Mouse (Mus musculus) erythroblast, embryonic 14.5 days (primary cell): ENCODE data around the gene Ankrd66.

Experiments
- GATA1 ChIP-seq: IDR thresholded peaks from 2 replicates; pipeline ENCODE4 v1.6.1; 2012; ENCODE audit warnings: low read length, inconsistent platforms, mixed read lengths
- TAL1 ChIP-seq: IDR thresholded peaks from 3 replicates; pipeline ENCODE4 v1.6.1; 2012; ENCODE audit warnings: low read length, inconsistent platforms, mixed read lengths

- no peak for TF ChIP-seq GATA1
- no peak for TF ChIP-seq TAL1
Observed at GRCm38 (mm10) chr17:43569287-43569686, 25.8 kb upstream of the Ankrd66 start.
